Mouse (Mus musculus) liver, embryonic 14.5 days (tissue): ENCODE data around the gene Nt5c2.

Experiments used
- CTCF ChIP-seq: IDR thresholded peaks from 2 replicates; pipeline ENCODE4 v1.5.1; 2016; ENCODE audit warnings: antibody characterized with exemption, low read depth, control low read depth
- EP300 ChIP-seq: IDR thresholded peaks from 2 replicates; pipeline ENCODE4 v1.6.1; 2016; ENCODE audit warnings: antibody characterized with exemption, low read depth

GRCm38 (mm10) chr19:47015965-47016364 lies 1.0 kb upstream of the Nt5c2 start:
- TF ChIP-seq CTCF (no peak), EP300 (no peak)
